Mouse (Mus musculus) skeletal muscle tissue, adult 2 months (tissue): Measurements from ENCODE around the gene Trmt1l.
"Not testable (repeated sequence)": the region's sequence is repeated elsewhere in the genome, so short reads cannot be mapped to it uniquely, and the experiment has no call there.

ENCODE experiments used
- DNase-seq: peaks from one replicate; pipeline ENCODE4 v3.0.0-alpha.2; 2012; ENCODE audit warnings: low read depth, low spot score

The Trmt1l gene

GRCm38 (mm10) chr1:151428263-151429221, at the start of gene Trmt1l, which contains the start of gene Swt1:
Gene Trmt1l, plus strand, starts transcription at chr1:151428542.
Gene Swt1, minus strand, starts transcription at chr1:151428455.
- peak; percentile 97 for DNase-seq

GRCm38 (mm10) chr1:151390029-151390428, 38.3 kb upstream of the Trmt1l start:
- DNase-seq = no peak

- no peak for DNase-seq
Observed at GRCm38 (mm10) chr1:151409827-151410226, 18.5 kb upstream of the Trmt1l start.

GRCm38 (mm10) chr1:151422178-151422577, 6.2 kb upstream of the Trmt1l start:
- no peak for DNase-seq

- DNase-seq = no peak
Observed at GRCm38 (mm10) chr1:151426947-151427600, 1.3 kb upstream of the Trmt1l start.

- no peak for DNase-seq
Observed at GRCm38 (mm10) chr1:151427888-151428262, 467 bp upstream of the Trmt1l start.

GRCm38 (mm10) chr1:151429316-151429715, 974 bp downstream of the Trmt1l start:
- no peak for DNase-seq

GRCm38 (mm10) chr1:151435431-151435830, 7.1 kb downstream of the Trmt1l start:
- DNase-seq = no peak

- DNase-seq = no peak
Observed at GRCm38 (mm10) chr1:151449866-151450265, 21.5 kb downstream of the Trmt1l start.

- no peak for DNase-seq
Observed at GRCm38 (mm10) chr1:151450851-151451250, 22.5 kb downstream of the Trmt1l start.

GRCm38 (mm10) chr1:151451946-151452345, 23.6 kb downstream of the Trmt1l start:
- no peak for DNase-seq

GRCm38 (mm10) chr1:151457087-151457486, 28.7 kb downstream of the Trmt1l start:
- DNase-seq = no peak

- no peak for DNase-seq
Observed at GRCm38 (mm10) chr1:151461265-151461664, 32.9 kb downstream of the Trmt1l start.

- no peak for DNase-seq
Observed at GRCm38 (mm10) chr1:151464914-151465313, 36.6 kb downstream of the Trmt1l start.

GRCm38 (mm10) chr1:151466571-151466970, 38.2 kb downstream of the Trmt1l start:
- DNase-seq = no peak

GRCm38 (mm10) chr1:151471429-151471828, 43.1 kb downstream of the Trmt1l start:
- no peak for DNase-seq

GRCm38 (mm10) chr1:151472386-151472785, 44.0 kb downstream of the Trmt1l start:
- DNase-seq = not testable (repeated sequence)

GRCm38 (mm10) chr1:151482497-151482896, 54.2 kb downstream of the Trmt1l start:
- DNase-seq = no peak

GRCm38 (mm10) chr1:151483568-151483967, 55.2 kb downstream of the Trmt1l start:
- no peak for DNase-seq

- no peak for DNase-seq
Observed at GRCm38 (mm10) chr1:151484754-151485153, 56.4 kb downstream of the Trmt1l start.

GRCm38 (mm10) chr1:151489806-151490205, 61.5 kb downstream of the Trmt1l start:
- DNase-seq = no peak

- no peak for DNase-seq
Observed at GRCm38 (mm10) chr1:151492419-151492818, 64.1 kb downstream of the Trmt1l start.

GRCm38 (mm10) chr1:151493826-151494225, 65.5 kb downstream of the Trmt1l start:
- DNase-seq = no peak
